Mouse (Mus musculus) spleen, postnatal 14 days (tissue): ENCODE data around the gene Spag16.

ENCODE experiments used
- DNase-seq, 2 experiments: peaks; one replicate each; pipeline ENCODE4 v3.0.0; 2021 to 2022; ENCODE audit warnings: low spot score in 2 of 2

Spag16 gene

GRCm38 (mm10) chr1:70442209-70443080 lies 615.7 kb downstream of the Spag16 start:
- no peak for DNase-seq

- DNase-seq, result no peak
Observed at GRCm38 (mm10) chr1:70479864-70480263, 653.1 kb downstream of the Spag16 start.

- no peak for DNase-seq
Observed at GRCm38 (mm10) chr1:70518918-70519317, 692.1 kb downstream of the Spag16 start.

GRCm38 (mm10) chr1:70527134-70527533 lies 700.4 kb downstream of the Spag16 start:
- no peak for DNase-seq

GRCm38 (mm10) chr1:70529771-70530170 lies 703.0 kb downstream of the Spag16 start:
- no peak for DNase-seq

- DNase-seq, result no peak
Observed at GRCm38 (mm10) chr1:70551839-70552238, 725.1 kb downstream of the Spag16 start.

GRCm38 (mm10) chr1:70621805-70622204 lies 795.0 kb downstream of the Spag16 start:
- no peak for DNase-seq

- no peak for DNase-seq
Observed at GRCm38 (mm10) chr1:70624803-70625460, 798.2 kb downstream of the Spag16 start.

- no peak for DNase-seq
Observed at GRCm38 (mm10) chr1:70652719-70653118, 825.9 kb downstream of the Spag16 start.

GRCm38 (mm10) chr1:70692529-70692928 lies 865.8 kb downstream of the Spag16 start:
- DNase-seq, result no peak

GRCm38 (mm10) chr1:70700270-70700669 lies 873.5 kb downstream of the Spag16 start:
- no peak for DNase-seq

- no peak for DNase-seq
Observed at GRCm38 (mm10) chr1:70703934-70704333, 877.2 kb downstream of the Spag16 start.

- no peak for DNase-seq
Observed at GRCm38 (mm10) chr1:70705821-70706220, 879.1 kb downstream of the Spag16 start.

GRCm38 (mm10) chr1:70725045-70725444 lies 898.3 kb downstream of the Spag16 start:
- DNase-seq, result no peak

- peak in 1 of 2 experiments; percentile 1 for DNase-seq
Observed at GRCm38 (mm10) chr1:70725655-70726066, 898.9 kb downstream of the Spag16 start, which contains the start of gene Vwc2l. Gene Vwc2l (plus strand): TSS chr1:70725715.
